Mouse (Mus musculus): ENCODE data around the gene Cnst. TPM values are rescaled to one million over a fixed set of nuclear protein-coding genes. Genes with fewer than 3 reads are reported as not detected.

Cnst gene
- polyA plus RNA-seq, 1 experiment from 2014 or later: 33.4 TPM

DNA sequence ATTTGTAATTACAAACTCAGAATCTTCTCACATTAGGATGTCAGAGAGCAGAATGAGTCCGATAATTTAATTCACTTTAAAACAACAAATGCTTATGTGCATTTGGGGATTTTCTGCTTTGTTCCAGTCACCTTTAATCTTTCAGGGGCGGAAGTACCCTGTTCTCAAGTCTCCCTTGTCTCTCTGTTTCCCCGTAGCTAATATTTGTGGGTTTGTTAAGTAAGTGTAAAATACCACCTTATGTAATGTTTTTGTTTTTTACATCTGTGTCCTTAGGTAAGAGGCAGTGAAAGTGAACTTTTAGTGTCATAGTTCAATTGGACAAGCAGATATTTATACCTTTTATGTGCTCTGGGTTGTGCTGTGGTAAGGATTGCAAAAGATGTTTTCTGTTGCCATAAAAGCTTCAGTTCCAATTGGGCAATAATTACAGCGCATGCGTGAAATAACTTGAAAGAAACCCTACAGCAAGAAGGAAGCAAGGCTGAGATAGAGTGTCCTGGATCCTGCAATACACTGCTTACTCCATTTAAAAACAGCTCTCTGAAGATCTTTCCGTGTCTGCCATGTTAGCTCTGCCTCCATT, 14.8 kb downstream of the Cnst start:
- no peak for ATAC-seq (ENCODE audit: low FRiP score)
- no peak overlapping the region for H3K27ac ChIP-seq
- 90% methylated on average over 6 of the region's 6 CpGs for WGBS

DNA sequence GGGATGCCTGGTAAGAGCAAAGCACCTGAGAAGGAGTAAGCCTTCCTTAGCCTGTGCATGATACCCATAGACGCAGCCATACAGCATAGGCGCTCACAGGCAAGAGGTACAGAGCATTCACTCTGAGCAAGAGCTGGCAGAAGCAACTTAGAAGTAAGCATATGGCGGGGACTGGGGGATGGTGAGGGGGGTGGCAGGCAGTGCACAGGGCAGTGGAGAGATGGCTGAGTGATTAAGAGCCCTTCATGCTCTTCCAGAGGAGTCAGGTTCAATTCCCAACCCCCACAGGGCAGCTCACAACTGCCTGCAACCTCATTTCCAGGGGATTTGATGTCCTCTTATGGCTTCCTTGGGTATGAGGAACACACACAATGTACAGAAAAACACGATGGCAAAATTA, 17.0 kb downstream of the Cnst start:
- Histone ChIP-seq H3K9ac (no peak overlapping the region), H3K4me3 (no peak overlapping the region), H3K36me3 (no peaks in the 10 kb centered on the region), H3K9me3 (replicated peaks) (no peaks in the 10 kb centered on the region), H3K27me3 (no peaks in the 10 kb centered on the region), H3K4me2 (replicated peaks) (no peak overlapping the region), H3K4me1 (peaks cover 20% of the 10 kb centered on the region), H3K27ac (no peak overlapping the region)
- ATAC-seq (ENCODE audit: low FRiP score): no peak
- WGBS: 80% methylated on average over 4 of the region's 4 CpGs

More for the DNA sequence above, 14.8 kb downstream of the Cnst start:
- no peak overlapping the region for H3K4me3 ChIP-seq
- H3K36me3 ChIP-seq: no peaks in the 10 kb centered on the region
- no peaks in the 10 kb centered on the region for H3K27me3 ChIP-seq
- H3K4me1 ChIP-seq: peaks cover 9% of the 10 kb centered on the region; the same call in 1 of the 2 replicates
- no peak overlapping the region for H3K4me2 ChIP-seq (replicated peaks)
- H3K9ac ChIP-seq: no peak overlapping the region
- H3K9me3 ChIP-seq (replicated peaks): no peaks in the 10 kb centered on the region

DNA sequence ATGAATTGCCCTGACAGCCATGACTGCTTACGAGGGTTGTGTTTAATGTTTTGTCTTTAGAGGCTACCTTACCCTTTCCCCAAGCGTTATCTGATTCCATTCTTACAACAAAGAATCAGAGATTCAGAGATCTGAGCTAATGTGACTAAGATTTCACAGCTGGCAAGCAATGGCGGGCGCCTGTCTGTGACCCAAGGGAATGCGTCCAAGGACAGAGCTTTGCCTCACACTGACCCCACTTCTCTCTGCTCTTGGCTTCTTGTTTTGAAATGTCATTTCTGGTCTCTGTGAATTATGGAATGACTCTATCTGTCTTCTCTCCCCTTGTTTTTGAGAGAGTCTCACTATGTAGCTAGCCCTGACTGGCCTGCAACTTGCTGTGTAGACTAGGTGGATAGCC, 17.8 kb downstream of the Cnst start:
- Histone ChIP-seq H3K27ac (no peak overlapping the region), H3K9ac (no peak overlapping the region), H3K9me3 (replicated peaks) (no peaks in the 10 kb centered on the region), H3K36me3 (no peaks in the 10 kb centered on the region), H3K27me3 (no peaks in the 10 kb centered on the region), H3K4me2 (replicated peaks) (no peak overlapping the region), H3K4me3 (no peak overlapping the region), H3K4me1 (peaks cover 24% of the 10 kb centered on the region)
- WGBS: 78% methylated on average over 5 of the region's 5 CpGs
- ATAC-seq (ENCODE audit: low FRiP score): no peak

DNA sequence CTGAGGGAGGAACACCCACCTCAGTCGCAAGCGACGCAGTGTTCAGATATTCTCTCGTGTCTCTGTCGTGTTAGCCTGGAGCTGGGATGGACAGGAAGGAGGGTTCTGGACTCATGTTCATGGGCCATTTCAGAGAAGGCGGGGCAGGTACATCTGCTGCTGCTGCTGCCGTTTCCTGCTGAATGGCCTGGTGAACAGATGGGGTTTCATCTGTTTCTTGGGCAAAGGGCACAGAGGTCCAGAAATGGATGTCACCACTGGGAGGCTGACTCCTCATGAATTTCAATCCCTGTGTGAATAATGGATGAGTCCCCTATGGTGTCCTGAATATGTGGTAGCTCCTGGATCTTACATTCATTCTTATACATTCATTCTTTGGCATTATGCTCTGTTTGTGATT, 21.4 kb downstream of the Cnst start:
- Histone ChIP-seq H3K9me3 (replicated peaks) (no peaks in the 10 kb centered on the region), H3K36me3 (no peaks in the 10 kb centered on the region), H3K4me3 (no peak overlapping the region), H3K27me3 (no peaks in the 10 kb centered on the region), H3K9ac (no peak overlapping the region), H3K4me2 (replicated peaks) (no peak overlapping the region), H3K27ac (peak overlapping the region; percentile 55), H3K4me1 (peaks cover 33% of the 10 kb centered on the region)
- ATAC-seq (ENCODE audit: low FRiP score): peak; percentile 75
- 46% methylated on average over 7 of the region's 7 CpGs for WGBS

DNA sequence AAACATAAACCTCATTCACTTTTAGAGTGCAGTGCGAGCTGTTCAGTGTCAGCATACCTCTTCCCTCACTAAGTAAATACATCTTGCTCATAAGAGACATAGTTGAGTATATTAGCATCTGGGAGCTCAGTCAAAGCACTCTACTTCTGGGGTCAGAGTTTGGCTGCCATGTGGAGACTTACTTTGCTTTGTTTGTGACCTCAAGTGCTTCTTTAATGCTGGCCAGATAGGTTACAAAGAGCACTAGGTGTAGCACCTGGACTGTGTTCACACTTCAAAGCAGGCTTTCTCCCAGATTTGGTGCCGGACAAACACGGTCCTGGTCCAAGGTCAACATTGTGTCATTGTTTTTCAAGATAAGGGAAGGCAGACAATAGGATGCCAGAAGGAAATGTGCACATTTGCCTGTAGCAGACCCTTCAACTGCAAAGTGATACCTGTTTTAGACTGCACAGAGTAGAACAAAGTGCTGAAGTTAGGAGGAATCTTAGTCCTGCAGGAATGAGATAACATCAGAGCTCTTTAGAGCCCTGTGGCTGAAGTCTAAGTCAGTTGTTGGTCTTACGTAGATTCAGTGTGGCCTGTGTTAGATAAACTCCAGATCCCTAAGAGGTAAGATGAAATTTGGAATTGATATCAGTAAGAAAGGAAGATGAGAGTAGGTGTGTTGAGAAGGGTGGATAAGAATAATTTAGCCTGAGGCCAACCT, 22.7 kb downstream of the Cnst start:
- no peaks in the 10 kb centered on the region for H3K36me3 ChIP-seq
- H3K27me3 ChIP-seq: no peaks in the 10 kb centered on the region
- H3K4me1 ChIP-seq: peaks cover 24% of the 10 kb centered on the region
- no peak for ATAC-seq (ENCODE audit: low FRiP score)
- H3K4me2 ChIP-seq (replicated peaks): no peak overlapping the region
- H3K9ac ChIP-seq: no peak overlapping the region
- H3K4me3 ChIP-seq: no peak overlapping the region
- no peaks in the 10 kb centered on the region for H3K9me3 ChIP-seq (replicated peaks)
- no peak overlapping the region for H3K27ac ChIP-seq
- WGBS: 86% methylated on average over 4 of the region's 4 CpGs

DNA sequence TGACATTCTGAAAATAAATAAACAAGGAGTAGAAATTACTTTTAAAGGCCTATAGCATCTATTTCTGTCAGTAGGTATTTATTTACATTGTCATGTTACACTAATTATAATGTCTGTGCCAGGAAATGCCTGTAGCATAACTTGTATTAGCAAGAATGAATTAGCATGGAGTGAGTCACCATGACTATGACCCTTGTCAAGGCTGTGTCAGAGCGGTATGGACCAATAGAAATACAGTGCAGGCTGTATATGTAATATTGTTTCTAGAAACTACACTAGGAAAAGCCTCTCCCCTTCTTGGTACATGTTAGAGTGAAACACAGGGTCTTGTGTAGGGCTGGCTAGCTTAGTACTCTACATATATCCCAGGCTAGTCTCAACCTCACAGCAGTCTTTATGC, 24.3 kb downstream of the Cnst start:
- H3K27ac ChIP-seq: no peak overlapping the region
- WGBS: 98% methylated on average over 1 of the region's 1 CpGs
- H3K9me3 ChIP-seq (replicated peaks): no peaks in the 10 kb centered on the region
- H3K36me3 ChIP-seq: no peaks in the 10 kb centered on the region
- no peak for ATAC-seq (ENCODE audit: low FRiP score)
- no peak overlapping the region for H3K4me2 ChIP-seq (replicated peaks)
- H3K4me1 ChIP-seq: peaks cover 31% of the 10 kb centered on the region
- no peak overlapping the region for H3K9ac ChIP-seq
- H3K4me3 ChIP-seq: no peak overlapping the region
- no peaks in the 10 kb centered on the region for H3K27me3 ChIP-seq

DNA sequence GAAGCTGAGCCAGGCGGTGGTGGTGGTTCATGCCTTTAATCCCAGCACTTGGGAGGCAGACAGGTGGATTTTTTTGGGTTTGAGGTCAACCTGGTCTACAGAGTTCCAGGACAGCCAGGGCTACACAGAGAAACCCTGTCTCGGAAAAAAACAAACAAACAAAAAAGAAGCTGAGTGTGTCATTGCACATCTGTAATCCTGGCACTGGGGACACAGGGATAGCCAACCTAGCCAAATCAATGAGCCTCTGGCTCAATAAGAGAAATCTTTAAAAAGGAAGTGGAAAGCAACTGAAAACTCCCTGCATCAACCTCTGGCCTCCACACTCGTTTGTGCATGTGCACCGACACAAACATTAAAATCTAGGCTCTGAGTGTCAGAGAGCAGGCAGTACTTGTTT, 25.5 kb downstream of the Cnst start:
- H3K9ac ChIP-seq: no peak overlapping the region
- H3K27ac ChIP-seq: no peak overlapping the region
- H3K27me3 ChIP-seq: no peaks in the 10 kb centered on the region
- H3K4me1 ChIP-seq: peaks cover 31% of the 10 kb centered on the region
- no peaks in the 10 kb centered on the region for H3K36me3 ChIP-seq
- no peak overlapping the region for H3K4me3 ChIP-seq
- no peak overlapping the region for H3K4me2 ChIP-seq (replicated peaks)
- no peak for ATAC-seq (ENCODE audit: low FRiP score)
- H3K9me3 ChIP-seq (replicated peaks): no peaks in the 10 kb centered on the region
- 88% methylated on average over 4 of the region's 4 CpGs for WGBS

DNA sequence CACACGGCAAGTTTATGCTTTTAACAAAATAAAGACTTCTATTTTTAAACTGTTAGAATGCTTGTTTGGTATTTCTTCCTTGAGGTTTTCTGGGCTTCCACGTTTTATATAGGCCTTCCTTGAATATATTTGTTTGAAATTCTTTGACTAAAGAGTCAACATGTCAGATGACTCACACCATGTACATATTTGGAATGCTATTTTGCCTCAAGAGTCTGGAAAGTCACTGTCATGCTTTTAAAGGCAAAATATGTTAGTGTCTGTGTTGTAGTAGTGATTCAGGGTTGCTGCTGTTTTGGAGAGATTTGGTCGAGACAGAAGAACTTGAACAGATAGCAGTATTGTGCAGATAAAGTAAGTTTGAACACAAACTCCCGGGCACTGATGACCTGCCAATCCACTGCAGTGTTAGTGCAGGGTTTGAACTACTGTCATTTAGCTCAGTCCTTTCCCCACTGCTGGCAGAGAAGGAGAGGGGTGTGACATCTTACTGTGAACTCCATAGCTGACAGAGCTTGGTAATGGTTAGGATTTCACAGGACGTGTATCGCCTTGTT, 27.6 kb downstream of the Cnst start:
- 84% methylated on average over 6 of the region's 6 CpGs for WGBS
- Histone ChIP-seq H3K9me3 (replicated peaks) (no peaks in the 10 kb centered on the region), H3K4me3 (no peak overlapping the region), H3K9ac (no peak overlapping the region), H3K36me3 (no peaks in the 10 kb centered on the region), H3K4me1 (peaks cover 16% of the 10 kb centered on the region), H3K27me3 (no peaks in the 10 kb centered on the region), H3K4me2 (replicated peaks) (no peak overlapping the region), H3K27ac (no peak overlapping the region)
- no peak for ATAC-seq (ENCODE audit: low FRiP score)

DNA sequence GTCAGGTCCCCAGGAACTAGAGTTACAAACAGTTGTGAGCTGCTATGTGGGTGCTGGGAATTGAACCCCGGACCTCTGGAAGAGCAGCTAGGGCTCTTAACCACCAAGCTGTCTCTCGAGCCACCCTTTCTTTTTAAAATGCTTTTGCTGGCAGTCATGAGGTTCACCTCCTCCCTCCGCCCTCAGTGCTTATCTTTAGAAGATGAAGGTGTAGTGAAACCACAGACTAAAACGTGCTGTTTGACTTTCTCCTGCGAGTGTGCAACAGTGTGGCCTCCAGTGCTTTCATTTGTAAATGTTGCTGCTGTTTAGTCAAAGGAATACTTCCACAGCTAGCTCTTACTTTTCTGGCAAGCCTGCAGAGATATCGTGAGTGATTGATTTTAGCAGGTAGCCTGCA, 32.5 kb downstream of the Cnst start:
- Histone ChIP-seq H3K9me3 (replicated peaks) (no peaks in the 10 kb centered on the region), H3K4me1 (peaks cover 7% of the 10 kb centered on the region; the same call in 1 of the 2 replicates), H3K27me3 (no peaks in the 10 kb centered on the region), H3K4me3 (no peak overlapping the region), H3K36me3 (peaks cover 14% of the 10 kb centered on the region), H3K27ac (no peak overlapping the region), H3K4me2 (replicated peaks) (no peak overlapping the region), H3K9ac (no peak overlapping the region)
- WGBS: 84% methylated on average over 6 of the region's 6 CpGs
- no peak for ATAC-seq (ENCODE audit: low FRiP score)

DNA sequence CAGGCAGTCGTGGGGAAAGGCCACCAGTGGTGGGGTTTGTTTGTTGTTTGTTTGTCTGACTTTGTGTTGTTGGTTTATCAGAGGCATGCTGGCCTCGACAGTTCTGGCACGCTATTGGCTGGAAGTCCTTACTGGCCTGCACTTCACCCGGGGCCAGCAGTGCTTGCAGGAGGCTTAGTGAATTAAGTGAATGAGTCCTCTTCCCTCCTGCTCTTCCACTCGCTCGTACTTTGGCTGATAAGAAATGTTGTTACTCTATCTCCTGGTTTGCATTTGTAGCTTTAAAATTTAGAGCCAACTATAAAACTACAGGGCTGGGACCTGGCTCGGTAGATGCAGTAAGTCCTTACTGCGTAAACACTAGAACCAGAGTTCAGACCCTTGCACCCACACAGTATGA, 34.0 kb downstream of the Cnst start:
- no peaks in the 10 kb centered on the region for H3K9me3 ChIP-seq (replicated peaks)
- H3K4me3 ChIP-seq: no peak overlapping the region
- WGBS: 81% methylated on average over 8 of the region's 8 CpGs
- no peaks in the 10 kb centered on the region for H3K27me3 ChIP-seq
- peaks cover 14% of the 10 kb centered on the region for H3K36me3 ChIP-seq
- H3K27ac ChIP-seq: no peak overlapping the region
- ATAC-seq (ENCODE audit: low FRiP score): no peak
- no peaks in the 10 kb centered on the region for H3K4me1 ChIP-seq
- H3K9ac ChIP-seq: no peak overlapping the region
- H3K4me2 ChIP-seq (replicated peaks): no peak overlapping the region

DNA sequence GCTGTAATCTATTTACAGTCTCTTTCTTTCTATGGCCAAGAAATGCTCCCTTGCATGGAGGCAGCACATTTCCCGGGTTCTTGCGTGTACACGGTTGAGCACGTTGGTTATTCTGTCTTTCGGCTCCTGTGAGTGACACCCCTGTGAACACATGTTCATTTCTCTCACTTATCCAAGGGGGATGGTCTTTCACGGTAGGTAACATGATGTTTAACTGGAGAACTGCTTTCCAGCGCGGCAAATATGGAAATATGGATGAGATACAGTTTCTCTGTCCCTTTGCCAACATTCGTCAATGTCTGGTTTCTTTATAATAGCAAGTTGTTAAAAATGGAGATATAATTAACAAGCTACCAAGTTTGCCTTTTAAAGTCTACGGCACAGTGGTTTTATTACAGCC, 35.3 kb downstream of the Cnst start:
- H3K4me2 ChIP-seq (replicated peaks): no peak overlapping the region
- H3K9ac ChIP-seq: no peak overlapping the region
- peaks cover 14% of the 10 kb centered on the region for H3K36me3 ChIP-seq
- H3K27ac ChIP-seq: no peak overlapping the region
- H3K4me3 ChIP-seq: no peak overlapping the region
- H3K4me1 ChIP-seq: peaks cover 5% of the 10 kb centered on the region; the same call in 1 of the 2 replicates
- no peak for ATAC-seq (ENCODE audit: low FRiP score)
- 87% methylated on average over 10 of the region's 10 CpGs for WGBS
- no peaks in the 10 kb centered on the region for H3K9me3 ChIP-seq (replicated peaks)
- H3K27me3 ChIP-seq: no peaks in the 10 kb centered on the region

DNA sequence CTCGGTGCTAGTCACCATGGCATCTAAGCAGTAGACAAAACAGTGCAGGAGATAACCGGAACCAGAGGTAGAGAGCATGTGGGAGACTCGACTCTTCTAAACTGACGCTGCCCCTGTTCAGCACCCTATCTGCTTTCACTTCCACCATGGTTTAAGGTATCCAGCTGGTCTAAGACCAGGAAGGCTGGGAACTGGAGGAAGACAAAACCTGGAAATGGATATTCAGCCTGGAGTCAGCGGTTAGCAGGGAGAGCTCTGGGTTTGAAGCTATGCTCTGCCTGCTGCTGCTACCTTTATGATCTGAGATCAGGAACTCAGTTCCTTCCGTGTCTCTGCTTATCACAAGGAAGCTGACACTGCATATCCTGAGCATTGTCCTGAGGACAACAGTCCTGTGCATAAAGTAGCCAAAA, 35.9 kb downstream of the Cnst start:
- Histone ChIP-seq H3K4me3 (no peak overlapping the region), H3K27ac (no peak overlapping the region), H3K27me3 (no peaks in the 10 kb centered on the region), H3K36me3 (peaks cover 14% of the 10 kb centered on the region), H3K4me1 (peaks cover 11% of the 10 kb centered on the region; the same call in 1 of the 2 replicates), H3K9ac (no peak overlapping the region), H3K4me2 (replicated peaks) (no peak overlapping the region), H3K9me3 (replicated peaks) (no peaks in the 10 kb centered on the region)
- WGBS: 62% methylated on average over 6 of the region's 6 CpGs
- ATAC-seq (ENCODE audit: low FRiP score): no peak

DNA sequence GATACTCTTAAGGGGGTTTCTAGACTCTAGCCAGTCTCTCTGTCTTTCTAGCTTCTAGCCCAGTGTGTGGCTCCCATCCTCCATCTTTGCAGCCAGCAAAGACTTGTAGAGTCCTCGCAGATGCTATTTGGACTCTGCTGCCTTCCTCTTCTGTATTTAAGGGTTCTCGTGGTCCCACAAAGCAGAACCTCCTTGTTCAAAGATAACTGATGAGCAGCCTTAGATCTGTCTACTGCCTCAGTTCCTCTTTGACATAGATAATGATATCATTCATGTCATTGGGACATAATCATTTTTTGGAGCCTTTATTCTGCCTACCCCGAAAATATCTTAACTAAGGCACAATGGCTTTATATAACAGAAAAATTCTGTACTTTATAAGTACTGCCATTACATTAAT, 36.9 kb downstream of the Cnst start:
- no peaks in the 10 kb centered on the region for H3K9me3 ChIP-seq (replicated peaks)
- WGBS: 92% methylated on average over 3 of the region's 3 CpGs
- H3K4me1 ChIP-seq: peaks cover 11% of the 10 kb centered on the region; the same call in 1 of the 2 replicates
- H3K27ac ChIP-seq: no peak overlapping the region
- no peak overlapping the region for H3K4me2 ChIP-seq (replicated peaks)
- H3K36me3 ChIP-seq: peaks cover 14% of the 10 kb centered on the region
- no peaks in the 10 kb centered on the region for H3K27me3 ChIP-seq
- H3K9ac ChIP-seq: no peak overlapping the region
- ATAC-seq (ENCODE audit: low FRiP score): no peak
- H3K4me3 ChIP-seq: no peak overlapping the region
